Mouse (Mus musculus): ENCODE results near the gene Pex26. TPM values are rescaled to one million over a fixed set of nuclear protein-coding genes. Genes with fewer than 3 reads are reported as not detected.

The Pex26 gene
- total and polyA plus RNA-seq, 2 experiments, result 10.0 to 23.5 TPM

- Histone ChIP-seq H3K4me3 (ENCODE audit: insufficient read depth, low read depth, low read length) (no peak overlapping the region), H3K4me1 (ENCODE audit: control insufficient read depth, insufficient read depth, low read length) (peaks cover 17% of the 10 kb centered on the region), H3K36me3 (ENCODE audit: control insufficient read depth, insufficient read depth, low read length) (no peaks in the 10 kb centered on the region), H3K79me2 (ENCODE audit: control insufficient read depth, insufficient read depth, low read length) (no peaks in the 10 kb centered on the region), H3K9ac (ENCODE audit: low read depth, low read length) (no peak overlapping the region), H3K27me3 (ENCODE audit: control insufficient read depth, insufficient read depth, low read length) (no peaks in the 10 kb centered on the region), H3K27ac (replicated peaks; ENCODE audit: insufficient read depth, low read depth, low read length) (peak overlapping the region; percentile 34)
- DNase-seq (ENCODE audit: extremely low read depth, low read depth, low spot score), result peak; percentile 91
- no peak for TF ChIP-seq CTCF (IDR thresholded peaks at IDR 0.05; ENCODE audit: low read depth, low read length)
- TF ChIP-seq POLR2A (IDR thresholded peaks at IDR 0.05; ENCODE audit: extremely low read depth, insufficient read depth, low read length), result no peak
- WGBS, result 30% methylated on average over 7 of the region's 7 CpGs
Measured at GRCm38 (mm10) chr6:121177118-121177708, 6.3 kb upstream of the Pex26 start.

GRCm38 (mm10) chr6:121178700-121179358 lies 4.6 kb upstream of the Pex26 start:
- H3K4me1 ChIP-seq (ENCODE audit: control insufficient read depth, insufficient read depth, low read length), result peaks cover 17% of the 10 kb centered on the region
- H3K9ac ChIP-seq (ENCODE audit: low read depth, low read length), result peak overlapping the region; percentile 57; the same call in 1 of the 2 replicates
- DNase-seq (ENCODE audit: extremely low read depth, low read depth, low spot score), result peak; percentile 79
- 56% methylated on average over 7 of the region's 7 CpGs for WGBS
- TF ChIP-seq CTCF (IDR thresholded peaks at IDR 0.05; ENCODE audit: low read depth, low read length) (peak; percentile 63), POLR2A (IDR thresholded peaks at IDR 0.05; ENCODE audit: extremely low read depth, insufficient read depth, low read length) (no peak)
- H3K27me3 ChIP-seq (ENCODE audit: control insufficient read depth, insufficient read depth, low read length), result no peaks in the 10 kb centered on the region
- no peak overlapping the region; the same call in 1 of the 2 replicates for H3K4me3 ChIP-seq (ENCODE audit: insufficient read depth, low read depth, low read length)
- no peaks in the 10 kb centered on the region for H3K79me2 ChIP-seq (ENCODE audit: control insufficient read depth, insufficient read depth, low read length)
- peak overlapping the region; percentile 74 for H3K27ac ChIP-seq (replicated peaks; ENCODE audit: insufficient read depth, low read depth, low read length)
- no peaks in the 10 kb centered on the region for H3K36me3 ChIP-seq (ENCODE audit: control insufficient read depth, insufficient read depth, low read length)

GRCm38 (mm10) chr6:121179846-121180245 lies 3.6 kb upstream of the Pex26 start:
- H3K27me3 ChIP-seq (ENCODE audit: control insufficient read depth, insufficient read depth, low read length), result no peaks in the 10 kb centered on the region
- TF ChIP-seq CTCF (IDR thresholded peaks at IDR 0.05; ENCODE audit: low read depth, low read length) (no peak), POLR2A (IDR thresholded peaks at IDR 0.05; ENCODE audit: extremely low read depth, insufficient read depth, low read length) (no peak)
- 27% methylated on average over 7 of the region's 7 CpGs for WGBS
- peak overlapping the region; percentile 11; the same call in 1 of the 2 replicates for H3K9ac ChIP-seq (ENCODE audit: low read depth, low read length)
- H3K36me3 ChIP-seq (ENCODE audit: control insufficient read depth, insufficient read depth, low read length), result no peaks in the 10 kb centered on the region
- H3K4me3 ChIP-seq (ENCODE audit: insufficient read depth, low read depth, low read length), result no peak overlapping the region
- DNase-seq (ENCODE audit: extremely low read depth, low read depth, low spot score), result no peak
- H3K79me2 ChIP-seq (ENCODE audit: control insufficient read depth, insufficient read depth, low read length), result no peaks in the 10 kb centered on the region
- peaks cover 17% of the 10 kb centered on the region for H3K4me1 ChIP-seq (ENCODE audit: control insufficient read depth, insufficient read depth, low read length)
- H3K27ac ChIP-seq (replicated peaks; ENCODE audit: insufficient read depth, low read depth, low read length), result peak overlapping the region; percentile 74

GRCm38 (mm10) chr6:121184198-121185140 lies 1.0 kb downstream of the Pex26 start:
- peak; percentile 57 for TF ChIP-seq CTCF (IDR thresholded peaks at IDR 0.05; ENCODE audit: low read depth, low read length)
- 0 out of 2 replicates have a peak, but pooled peaks have one; percentile 9 for TF ChIP-seq POLR2A (IDR thresholded peaks at IDR 0.05; ENCODE audit: extremely low read depth, insufficient read depth, low read length)
- Histone ChIP-seq H3K4me1 (ENCODE audit: control insufficient read depth, insufficient read depth, low read length) (peaks cover 14% of the 10 kb centered on the region), H3K79me2 (ENCODE audit: control insufficient read depth, insufficient read depth, low read length) (no peaks in the 10 kb centered on the region; the same call in 1 of the 2 replicates), H3K36me3 (ENCODE audit: control insufficient read depth, insufficient read depth, low read length) (peaks cover 13% of the 10 kb centered on the region; the same call in 1 of the 2 replicates), H3K4me3 (ENCODE audit: insufficient read depth, low read depth, low read length) (peak overlapping the region; percentile 83), H3K27ac (replicated peaks; ENCODE audit: insufficient read depth, low read depth, low read length) (peak overlapping the region; percentile 94), H3K27me3 (ENCODE audit: control insufficient read depth, insufficient read depth, low read length) (no peaks in the 10 kb centered on the region), H3K9ac (ENCODE audit: low read depth, low read length) (peak overlapping the region; percentile 90)
- WGBS, result under 1% methylated on average over 35 of the region's 35 CpGs
- DNase-seq (ENCODE audit: extremely low read depth, low read depth, low spot score), result peak; percentile 94

GRCm38 (mm10) chr6:121185232-121185631 lies 1.8 kb downstream of the Pex26 start:
- H3K79me2 ChIP-seq (ENCODE audit: control insufficient read depth, insufficient read depth, low read length), result no peaks in the 10 kb centered on the region; the same call in 1 of the 2 replicates
- H3K4me1 ChIP-seq (ENCODE audit: control insufficient read depth, insufficient read depth, low read length), result peaks cover 8% of the 10 kb centered on the region
- 24% methylated on average over 8 of the region's 8 CpGs for WGBS
- no peak for TF ChIP-seq POLR2A (IDR thresholded peaks at IDR 0.05; ENCODE audit: extremely low read depth, insufficient read depth, low read length)
- TF ChIP-seq CTCF (IDR thresholded peaks at IDR 0.05; ENCODE audit: low read depth, low read length), result no peak
- peak; percentile 96 for DNase-seq (ENCODE audit: extremely low read depth, low read depth, low spot score)
- H3K27me3 ChIP-seq (ENCODE audit: control insufficient read depth, insufficient read depth, low read length), result no peaks in the 10 kb centered on the region
- H3K9ac ChIP-seq (ENCODE audit: low read depth, low read length), result peak overlapping the region; percentile 90
- H3K36me3 ChIP-seq (ENCODE audit: control insufficient read depth, insufficient read depth, low read length), result peaks cover 16% of the 10 kb centered on the region; the same call in 1 of the 2 replicates
- peak overlapping the region; percentile 83; the same call in 1 of the 2 replicates for H3K4me3 ChIP-seq (ENCODE audit: insufficient read depth, low read depth, low read length)
- peak overlapping the region; percentile 94 for H3K27ac ChIP-seq (replicated peaks; ENCODE audit: insufficient read depth, low read depth, low read length)

All from liver, adult 2 months (tissue).